Mouse (Mus musculus): ENCODE measurements at regions not wholly inside any gene's neighbourhood (a gene's known extent, or its start where the extent isn't known, plus 50 kb on each side); places are given as distances from the start of the nearest gene placed in this dataset.

GRCm38 (mm10) chr3:50982649-50983048, 241.6 kb upstream of the Noct start:
- Histone ChIP-seq H3K27ac (ENCODE audit: low read depth, low read length) (no peak overlapping the region), H3K27me3 (ENCODE audit: control insufficient read depth, insufficient read depth, low read length) (no peaks in the 10 kb centered on the region), H3K9ac (ENCODE audit: low read depth, low read length) (no peak overlapping the region), H3K9me3 (ENCODE audit: control insufficient read depth, low read length) (no peaks in the 10 kb centered on the region), H3K4me1 (ENCODE audit: control insufficient read depth, insufficient read depth, low read length) (peaks cover 8% of the 10 kb centered on the region; the same call in 1 of the 2 replicates), H3K4me3 (ENCODE audit: low read length) (no peak overlapping the region), H3K36me3 (ENCODE audit: control insufficient read depth, insufficient read depth, low read length) (no peaks in the 10 kb centered on the region), H3K4me2 (replicated peaks; ENCODE audit: low read depth, low read length) (no peak overlapping the region)
- 7% methylated on average over 9 of the region's 9 CpGs for whole genome bisulfite sequencing
- ATAC-seq (ENCODE audit: low FRiP score, low TSS enrichment) = no peak

- Histone ChIP-seq H3K9me3 (ENCODE audit: control insufficient read depth, low read length) (no peaks in the 10 kb centered on the region), H3K4me1 (ENCODE audit: control insufficient read depth, insufficient read depth, low read length) (peaks cover 8% of the 10 kb centered on the region; the same call in 1 of the 2 replicates), H3K9ac (ENCODE audit: low read depth, low read length) (no peak overlapping the region), H3K27me3 (ENCODE audit: control insufficient read depth, insufficient read depth, low read length) (no peaks in the 10 kb centered on the region), H3K27ac (ENCODE audit: low read depth, low read length) (0 out of 2 replicates have a peak overlapping the region, but pooled peaks have one; percentile 67), H3K4me2 (replicated peaks; ENCODE audit: low read depth, low read length) (no peak overlapping the region), H3K36me3 (ENCODE audit: control insufficient read depth, insufficient read depth, low read length) (no peaks in the 10 kb centered on the region), H3K4me3 (ENCODE audit: low read length) (no peak overlapping the region)
- 45% methylated on average over 5 of the region's 5 CpGs for WGBS
- no peak for ATAC-seq (ENCODE audit: low FRiP score, low TSS enrichment)
These were observed 241.1 kb upstream of the Noct start for GRCm38 (mm10) chr3:50983126-50983525.

- Histone ChIP-seq H3K36me3 (ENCODE audit: control insufficient read depth, insufficient read depth, low read length) (no peaks in the 10 kb centered on the region), H3K9ac (ENCODE audit: low read depth, low read length) (no peak overlapping the region), H3K4me2 (replicated peaks; ENCODE audit: low read depth, low read length) (no peak overlapping the region), H3K27me3 (ENCODE audit: control insufficient read depth, insufficient read depth, low read length) (no peaks in the 10 kb centered on the region), H3K4me3 (ENCODE audit: low read length) (no peak overlapping the region), H3K27ac (ENCODE audit: low read depth, low read length) (peak overlapping the region; percentile 67; the same call in 1 of the 2 replicates), H3K9me3 (ENCODE audit: control insufficient read depth, low read length) (no peaks in the 10 kb centered on the region), H3K4me1 (ENCODE audit: control insufficient read depth, insufficient read depth, low read length) (peaks cover 8% of the 10 kb centered on the region; the same call in 1 of the 2 replicates)
- ATAC-seq (ENCODE audit: low FRiP score, low TSS enrichment) = peak; percentile 68
- WGBS = 33% methylated on average over 12 of the region's 12 CpGs
These were observed 240.1 kb upstream of the Noct start for GRCm38 (mm10) chr3:50983962-50984765.

GRCm38 (mm10) chr3:50987821-50988220, 236.4 kb upstream of the Noct start:
- no peak overlapping the region for H3K27ac ChIP-seq (ENCODE audit: low read depth, low read length)
- H3K4me3 ChIP-seq (ENCODE audit: low read length) = no peak overlapping the region
- no peaks in the 10 kb centered on the region for H3K27me3 ChIP-seq (ENCODE audit: control insufficient read depth, insufficient read depth, low read length)
- no peaks in the 10 kb centered on the region for H3K36me3 ChIP-seq (ENCODE audit: control insufficient read depth, insufficient read depth, low read length)
- ATAC-seq (ENCODE audit: low FRiP score, low TSS enrichment) = no peak
- no peak overlapping the region for H3K9ac ChIP-seq (ENCODE audit: low read depth, low read length)
- peaks cover 15% of the 10 kb centered on the region; the same call in 1 of the 2 replicates for H3K4me1 ChIP-seq (ENCODE audit: control insufficient read depth, insufficient read depth, low read length)
- no peak overlapping the region for H3K4me2 ChIP-seq (replicated peaks; ENCODE audit: low read depth, low read length)
- no peaks in the 10 kb centered on the region for H3K9me3 ChIP-seq (ENCODE audit: control insufficient read depth, low read length)
- WGBS = 94% methylated on average over 12 of the region's 12 CpGs

- H3K4me2 ChIP-seq (replicated peaks; ENCODE audit: low read depth, low read length) = no peak overlapping the region
- H3K27me3 ChIP-seq (ENCODE audit: control insufficient read depth, insufficient read depth, low read length) = no peaks in the 10 kb centered on the region
- peaks cover 11% of the 10 kb centered on the region; the same call in 1 of the 2 replicates for H3K4me1 ChIP-seq (ENCODE audit: control insufficient read depth, insufficient read depth, low read length)
- no peak overlapping the region for H3K27ac ChIP-seq (ENCODE audit: low read depth, low read length)
- no peak overlapping the region for H3K4me3 ChIP-seq (ENCODE audit: low read length)
- H3K9ac ChIP-seq (ENCODE audit: low read depth, low read length) = no peak overlapping the region
- no peak for ATAC-seq (ENCODE audit: low FRiP score, low TSS enrichment)
- no peaks in the 10 kb centered on the region for H3K36me3 ChIP-seq (ENCODE audit: control insufficient read depth, insufficient read depth, low read length)
- H3K9me3 ChIP-seq (ENCODE audit: control insufficient read depth, low read length) = no peaks in the 10 kb centered on the region
- WGBS = 62% methylated on average over 11 of the region's 11 CpGs
These were observed 233.4 kb upstream of the Noct start for GRCm38 (mm10) chr3:50990810-50991209.

- Histone ChIP-seq H3K27ac (ENCODE audit: low read depth, low read length) (peak overlapping the region; percentile 78; the same call in 1 of the 2 replicates), H3K4me2 (replicated peaks; ENCODE audit: low read depth, low read length) (no peak overlapping the region), H3K9me3 (ENCODE audit: control insufficient read depth, low read length) (no peaks in the 10 kb centered on the region), H3K9ac (ENCODE audit: low read depth, low read length) (no peak overlapping the region), H3K4me1 (ENCODE audit: control insufficient read depth, insufficient read depth, low read length) (peaks cover 11% of the 10 kb centered on the region; the same call in 1 of the 2 replicates), H3K27me3 (ENCODE audit: control insufficient read depth, insufficient read depth, low read length) (no peaks in the 10 kb centered on the region), H3K36me3 (ENCODE audit: control insufficient read depth, insufficient read depth, low read length) (no peaks in the 10 kb centered on the region), H3K4me3 (ENCODE audit: low read length) (no peak overlapping the region)
- peak; percentile 86 for ATAC-seq (ENCODE audit: low FRiP score, low TSS enrichment)
- WGBS = 19% methylated on average over 9 of the region's 9 CpGs
These were observed 231.5 kb upstream of the Noct start for GRCm38 (mm10) chr3:50992581-50993313.

GRCm38 (mm10) chr3:50999745-51000144, 224.5 kb upstream of the Noct start:
- Histone ChIP-seq H3K4me3 (ENCODE audit: low read length) (no peak overlapping the region), H3K27me3 (ENCODE audit: control insufficient read depth, insufficient read depth, low read length) (no peaks in the 10 kb centered on the region), H3K9ac (ENCODE audit: low read depth, low read length) (no peak overlapping the region), H3K4me1 (ENCODE audit: control insufficient read depth, insufficient read depth, low read length) (no peaks in the 10 kb centered on the region; the same call in 1 of the 2 replicates), H3K36me3 (ENCODE audit: control insufficient read depth, insufficient read depth, low read length) (no peaks in the 10 kb centered on the region), H3K9me3 (ENCODE audit: control insufficient read depth, low read length) (no peaks in the 10 kb centered on the region), H3K27ac (ENCODE audit: low read depth, low read length) (no peak overlapping the region), H3K4me2 (replicated peaks; ENCODE audit: low read depth, low read length) (no peak overlapping the region)
- WGBS = 68% methylated on average over 3 of the region's 3 CpGs
- no peak for ATAC-seq (ENCODE audit: low FRiP score, low TSS enrichment)

GRCm38 (mm10) chr3:51000938-51001337, 223.3 kb upstream of the Noct start:
- no peaks in the 10 kb centered on the region for H3K27me3 ChIP-seq (ENCODE audit: control insufficient read depth, insufficient read depth, low read length)
- no peak overlapping the region for H3K4me3 ChIP-seq (ENCODE audit: low read length)
- 88% methylated on average over 7 of the region's 7 CpGs for WGBS

GRCm38 (mm10) chr3:51002662-51003061, 221.6 kb upstream of the Noct start:
- WGBS = 77% methylated on average over 6 of the region's 6 CpGs

More at GRCm38 (mm10) chr3:51000938-51001337, 223.3 kb upstream of the Noct start:
- Histone ChIP-seq H3K4me2 (replicated peaks; ENCODE audit: low read depth, low read length) (no peak overlapping the region), H3K27ac (ENCODE audit: low read depth, low read length) (no peak overlapping the region), H3K36me3 (ENCODE audit: control insufficient read depth, insufficient read depth, low read length) (no peaks in the 10 kb centered on the region), H3K4me1 (ENCODE audit: control insufficient read depth, insufficient read depth, low read length) (no peaks in the 10 kb centered on the region; the same call in 1 of the 2 replicates), H3K9me3 (ENCODE audit: control insufficient read depth, low read length) (no peaks in the 10 kb centered on the region), H3K9ac (ENCODE audit: low read depth, low read length) (no peak overlapping the region)
- no peak for ATAC-seq (ENCODE audit: low FRiP score, low TSS enrichment)

More at GRCm38 (mm10) chr3:51002662-51003061, 221.6 kb upstream of the Noct start:
- H3K9ac ChIP-seq (ENCODE audit: low read depth, low read length) = no peak overlapping the region
- no peaks in the 10 kb centered on the region for H3K27me3 ChIP-seq (ENCODE audit: control insufficient read depth, insufficient read depth, low read length)
- H3K9me3 ChIP-seq (ENCODE audit: control insufficient read depth, low read length) = no peaks in the 10 kb centered on the region
- no peak overlapping the region for H3K4me2 ChIP-seq (replicated peaks; ENCODE audit: low read depth, low read length)
- H3K36me3 ChIP-seq (ENCODE audit: control insufficient read depth, insufficient read depth, low read length) = no peaks in the 10 kb centered on the region
- no peak overlapping the region for H3K27ac ChIP-seq (ENCODE audit: low read depth, low read length)
- H3K4me3 ChIP-seq (ENCODE audit: low read length) = no peak overlapping the region
- ATAC-seq (ENCODE audit: low FRiP score, low TSS enrichment) = no peak
- H3K4me1 ChIP-seq (ENCODE audit: control insufficient read depth, insufficient read depth, low read length) = no peaks in the 10 kb centered on the region; the same call in 1 of the 2 replicates

Data from kidney, embryonic 14.5 days (tissue).